Mouse (Mus musculus) common myeloid progenitor, adult 5-6 weeks (primary cell): ENCODE measurements at regions not wholly inside any gene's neighbourhood (a gene's known extent, or its start where the extent isn't known, plus 50 kb on each side); places are given as distances from the start of the nearest gene placed in this dataset.

Experiments used
- ATAC-seq: replicated peaks from 2 replicates; pipeline ENCODE4 v1.8.0; 2016; ENCODE audit warnings: low read depth, mild to moderate bottlenecking, moderate TSS enrichment, inconsistent platforms; ENCODE audit not compliant: poor library complexity, severe bottlenecking

DNA sequence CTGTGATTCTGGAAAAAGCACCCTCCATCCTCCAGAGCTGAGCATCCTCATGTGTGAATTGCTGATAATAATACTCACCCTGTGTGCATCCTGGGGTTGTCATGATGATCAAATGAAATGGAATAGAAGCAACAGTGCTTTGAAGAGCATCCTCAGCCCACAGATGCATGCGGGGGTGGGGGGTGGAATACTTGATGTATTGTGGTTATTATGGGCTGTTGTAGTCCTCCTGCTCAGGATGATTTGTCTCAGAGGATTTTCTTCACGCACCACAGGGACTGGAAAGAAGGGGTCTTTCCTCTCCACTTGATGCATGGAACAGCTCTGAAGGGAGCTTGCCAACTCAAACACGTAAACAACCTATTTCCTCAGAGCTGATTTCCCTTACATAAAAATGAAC lies 694.4 kb upstream of the Dpp10 start:
- no peak for ATAC-seq

- no peak for ATAC-seq
Measured at GRCm38 (mm10) chr1:124730364-124730763, 685.0 kb upstream of the Dpp10 start.

DNA sequence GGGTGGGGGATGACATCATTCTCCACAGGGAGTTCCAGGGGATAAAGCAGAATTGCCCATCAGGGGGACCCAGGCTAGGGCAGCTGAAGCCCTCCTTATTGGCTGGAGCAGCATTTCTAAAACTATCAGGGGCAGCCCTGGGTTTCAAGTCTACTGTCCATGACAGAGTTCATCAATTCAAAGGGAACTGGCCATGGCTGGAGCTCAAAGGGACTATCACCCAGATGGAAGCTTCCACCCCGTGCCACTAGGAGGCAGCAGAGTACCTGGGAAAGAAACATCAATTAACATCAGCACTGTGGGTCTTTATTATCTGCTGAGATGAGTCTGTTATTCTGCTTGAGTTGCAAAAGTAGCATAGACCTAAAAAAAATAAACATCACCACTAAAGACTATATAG lies 672.7 kb upstream of the Dpp10 start:
- ATAC-seq, result peak; percentile 66

- ATAC-seq, result no peak
Measured at GRCm38 (mm10) chr1:124706246-124706645, 660.9 kb upstream of the Dpp10 start.

DNA sequence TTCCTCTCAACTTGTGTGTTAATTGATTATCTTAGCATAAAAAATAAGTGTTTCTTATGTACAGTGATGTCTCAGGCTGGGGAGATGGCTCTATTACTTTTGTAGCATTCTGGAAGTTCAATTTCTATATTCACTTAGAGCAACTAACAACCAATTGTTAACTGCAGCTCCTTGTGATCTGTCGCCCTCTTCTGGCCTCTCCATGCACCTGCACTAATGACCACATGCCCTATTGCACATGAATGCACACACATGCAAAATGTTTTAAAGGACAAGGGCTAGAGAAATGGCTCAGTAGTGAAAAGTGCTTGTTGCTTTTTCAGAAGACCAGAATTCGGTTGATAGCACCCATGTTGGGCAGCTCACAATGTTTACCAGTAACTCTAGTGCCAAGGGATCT lies 629.1 kb upstream of the Dpp10 start:
- ATAC-seq, result peak; percentile 74

- ATAC-seq, result no peak
Measured at GRCm38 (mm10) chr1:124652872-124653271, 607.5 kb upstream of the Dpp10 start.

DNA sequence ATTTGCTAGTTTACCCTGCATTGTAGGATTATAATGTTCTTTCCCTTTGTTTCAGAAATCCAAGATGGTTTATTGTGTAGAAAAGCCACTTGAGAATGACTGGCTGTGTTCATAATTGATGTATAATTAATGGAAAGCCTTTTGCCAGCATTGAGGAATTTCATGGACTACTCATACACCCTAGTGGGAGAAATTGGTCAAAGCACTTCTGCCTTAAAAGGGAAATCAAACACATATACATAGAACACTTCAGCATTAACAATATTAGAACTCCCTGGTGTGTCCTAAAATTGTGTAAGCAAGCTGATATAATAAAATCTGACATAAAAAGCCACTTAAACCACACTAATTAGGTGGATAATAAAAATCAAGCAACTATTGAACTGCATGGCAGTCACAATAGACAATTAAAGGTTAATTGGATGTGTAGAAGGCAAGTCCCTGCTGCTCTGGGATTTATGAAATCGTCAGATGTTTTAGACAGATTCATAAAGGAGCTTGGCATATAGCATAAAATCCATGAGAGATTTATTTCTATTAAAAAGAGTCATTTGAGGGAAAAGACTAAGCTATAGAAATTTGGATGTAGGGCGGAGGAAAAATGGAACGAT lies 607.0 kb upstream of the Dpp10 start:
- ATAC-seq, result no peak

GRCm38 (mm10) chr1:124635246-124635768 lies 589.9 kb upstream of the Dpp10 start:
- no peak for ATAC-seq

DNA sequence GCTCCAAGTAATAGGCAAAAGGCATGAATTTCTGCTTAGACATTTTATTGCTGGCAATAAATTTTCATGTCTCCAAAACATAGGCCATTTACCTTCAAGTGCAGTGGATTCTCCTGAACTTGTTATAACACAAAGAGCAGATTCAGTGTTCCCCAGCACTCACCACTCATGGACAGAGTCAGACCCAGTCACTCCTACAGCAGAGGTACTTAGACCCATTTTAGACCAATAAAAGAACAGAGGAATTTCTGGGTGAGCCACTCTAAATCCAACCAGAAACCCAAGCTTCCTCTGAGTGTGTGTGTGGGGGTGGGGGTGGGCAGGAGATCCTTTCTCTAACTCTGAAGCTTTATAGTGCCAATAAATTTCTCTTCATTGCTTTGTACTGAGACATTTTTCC lies 584.7 kb upstream of the Dpp10 start:
- no peak for ATAC-seq

GRCm38 (mm10) chr1:124584620-124585019 lies 539.3 kb upstream of the Dpp10 start:
- no peak for ATAC-seq
